Mouse (Mus musculus): Measurements from ENCODE around the gene Sel1l. TPM values are rescaled to one million over a fixed set of nuclear protein-coding genes. Genes with fewer than 3 reads are reported as not detected.

Gene Sel1l
- polyA plus RNA-seq, 1 experiment = 91.4 TPM

GRCm38 (mm10) chr12:91787959-91788437 lies 61.0 kb downstream of the Sel1l start, which contains the start of gene Ston2:
Gene Ston2 (minus strand): TSS chr12:91788387.
- no peaks in the 10 kb centered on the region for H3K4me1 ChIP-seq (ENCODE audit: control insufficient read depth, insufficient read depth, low read length)
- H3K4me3 ChIP-seq (ENCODE audit: insufficient read depth, low read length) = no peak within 1 kb of the TSS
- TF ChIP-seq CTCF (IDR thresholded peaks at IDR 0.05; ENCODE audit: low read depth, low read length) = no peak
- no peak for TF ChIP-seq POLR2A (IDR thresholded peaks at IDR 0.05; ENCODE audit: borderline replicate concordance, low read depth, low read length)
- H3K27ac ChIP-seq (ENCODE audit: insufficient read depth, low read depth, low read length) = no peak within 1 kb of the TSS

GRCm38 (mm10) chr12:91786355-91786754 lies 62.6 kb downstream of the Sel1l start:
- Histone ChIP-seq H3K4me3 (ENCODE audit: insufficient read depth, low read length) (no peak overlapping the region), H3K27ac (ENCODE audit: insufficient read depth, low read depth, low read length) (no peak overlapping the region), H3K4me1 (ENCODE audit: control insufficient read depth, insufficient read depth, low read length) (no peaks in the 10 kb centered on the region)
- TF ChIP-seq POLR2A (IDR thresholded peaks at IDR 0.05; ENCODE audit: borderline replicate concordance, low read depth, low read length) (no peak), CTCF (IDR thresholded peaks at IDR 0.05; ENCODE audit: low read depth, low read length) (no peak)

GRCm38 (mm10) chr12:91781432-91781831 lies 67.5 kb downstream of the Sel1l start:
- Histone ChIP-seq H3K4me1 (ENCODE audit: control insufficient read depth, insufficient read depth, low read length) (no peaks in the 10 kb centered on the region), H3K4me3 (ENCODE audit: insufficient read depth, low read length) (no peak overlapping the region), H3K27ac (ENCODE audit: insufficient read depth, low read depth, low read length) (no peak overlapping the region)
- TF ChIP-seq POLR2A (IDR thresholded peaks at IDR 0.05; ENCODE audit: borderline replicate concordance, low read depth, low read length) (no peak), CTCF (IDR thresholded peaks at IDR 0.05; ENCODE audit: low read depth, low read length) (no peak)

GRCm38 (mm10) chr12:91780531-91780930 lies 68.4 kb downstream of the Sel1l start:
- no peaks in the 10 kb centered on the region for H3K4me1 ChIP-seq (ENCODE audit: control insufficient read depth, insufficient read depth, low read length)
- no peak overlapping the region for H3K27ac ChIP-seq (ENCODE audit: insufficient read depth, low read depth, low read length)
- H3K4me3 ChIP-seq (ENCODE audit: insufficient read depth, low read length) = no peak overlapping the region
- no peak for TF ChIP-seq POLR2A (IDR thresholded peaks at IDR 0.05; ENCODE audit: borderline replicate concordance, low read depth, low read length)
- TF ChIP-seq CTCF (IDR thresholded peaks at IDR 0.05; ENCODE audit: low read depth, low read length) = no peak

GRCm38 (mm10) chr12:91779004-91779365 lies 70.0 kb downstream of the Sel1l start:
- H3K27ac ChIP-seq (ENCODE audit: insufficient read depth, low read depth, low read length) = no peak overlapping the region

GRCm38 (mm10) chr12:91778211-91779003 lies 70.5 kb downstream of the Sel1l start:
- Histone ChIP-seq H3K4me3 (ENCODE audit: insufficient read depth, low read length) (peak overlapping the region; percentile 50), H3K27ac (ENCODE audit: insufficient read depth, low read depth, low read length) (no peak overlapping the region), H3K4me1 (ENCODE audit: control insufficient read depth, insufficient read depth, low read length) (no peaks in the 10 kb centered on the region)
- TF ChIP-seq POLR2A (IDR thresholded peaks at IDR 0.05; ENCODE audit: borderline replicate concordance, low read depth, low read length) (no peak), CTCF (IDR thresholded peaks at IDR 0.05; ENCODE audit: low read depth, low read length) (no peak)

More at GRCm38 (mm10) chr12:91779004-91779365, 70.0 kb downstream of the Sel1l start:
- H3K4me1 ChIP-seq (ENCODE audit: control insufficient read depth, insufficient read depth, low read length) = no peaks in the 10 kb centered on the region
- TF ChIP-seq CTCF (IDR thresholded peaks at IDR 0.05; ENCODE audit: low read depth, low read length) (no peak), POLR2A (IDR thresholded peaks at IDR 0.05; ENCODE audit: borderline replicate concordance, low read depth, low read length) (no peak)
- H3K4me3 ChIP-seq (ENCODE audit: insufficient read depth, low read length) = peak overlapping the region; percentile 50

- TF ChIP-seq POLR2A (IDR thresholded peaks at IDR 0.05; ENCODE audit: borderline replicate concordance, low read depth, low read length) (no peak), CTCF (IDR thresholded peaks at IDR 0.05; ENCODE audit: low read depth, low read length) (no peak)
- H3K4me3 ChIP-seq (ENCODE audit: insufficient read depth, low read length) = no peak overlapping the region
- no peaks in the 10 kb centered on the region for H3K4me1 ChIP-seq (ENCODE audit: control insufficient read depth, insufficient read depth, low read length)
- H3K27ac ChIP-seq (ENCODE audit: insufficient read depth, low read depth, low read length) = no peak overlapping the region
Measured at GRCm38 (mm10) chr12:91776342-91776741, 72.6 kb downstream of the Sel1l start.

GRCm38 (mm10) chr12:91774811-91775284 lies 74.1 kb downstream of the Sel1l start:
- no peak overlapping the region for H3K27ac ChIP-seq (ENCODE audit: insufficient read depth, low read depth, low read length)
- no peak for TF ChIP-seq CTCF (IDR thresholded peaks at IDR 0.05; ENCODE audit: low read depth, low read length)
- no peak for TF ChIP-seq POLR2A (IDR thresholded peaks at IDR 0.05; ENCODE audit: borderline replicate concordance, low read depth, low read length)
- no peaks in the 10 kb centered on the region for H3K4me1 ChIP-seq (ENCODE audit: control insufficient read depth, insufficient read depth, low read length)
- H3K4me3 ChIP-seq (ENCODE audit: insufficient read depth, low read length) = no peak overlapping the region

- no peak for TF ChIP-seq POLR2A (IDR thresholded peaks at IDR 0.05; ENCODE audit: borderline replicate concordance, low read depth, low read length)
- TF ChIP-seq CTCF (IDR thresholded peaks at IDR 0.05; ENCODE audit: low read depth, low read length) = no peak
- Histone ChIP-seq H3K4me3 (ENCODE audit: insufficient read depth, low read length) (no peak overlapping the region), H3K27ac (ENCODE audit: insufficient read depth, low read depth, low read length) (no peak overlapping the region), H3K4me1 (ENCODE audit: control insufficient read depth, insufficient read depth, low read length) (peaks cover 17% of the 10 kb centered on the region)
Measured at GRCm38 (mm10) chr12:91768871-91769270, 80.1 kb downstream of the Sel1l start.

- TF ChIP-seq POLR2A (IDR thresholded peaks at IDR 0.05; ENCODE audit: borderline replicate concordance, low read depth, low read length) = no peak
- no peak for TF ChIP-seq CTCF (IDR thresholded peaks at IDR 0.05; ENCODE audit: low read depth, low read length)
- H3K27ac ChIP-seq (ENCODE audit: insufficient read depth, low read depth, low read length) = no peak overlapping the region
- peaks cover 20% of the 10 kb centered on the region for H3K4me1 ChIP-seq (ENCODE audit: control insufficient read depth, insufficient read depth, low read length)
- H3K4me3 ChIP-seq (ENCODE audit: insufficient read depth, low read length) = no peak overlapping the region
Measured at GRCm38 (mm10) chr12:91768176-91768575, 80.8 kb downstream of the Sel1l start.

Measured in bone marrow macrophage, adult 2 months (primary cell).